Mouse (Mus musculus): Measurements from ENCODE around the gene Pi16.

GRCm38 (mm10) chr17:29301421-29301820 lies 16.1 kb upstream of the Pi16 start:
- TF ChIP-seq POLR2A (IDR thresholded peaks at IDR 0.05; ENCODE audit: insufficient read depth, low read depth, low read length) (no peak), CTCF (IDR thresholded peaks at IDR 0.05; ENCODE audit: insufficient read depth, low read depth, low read length) (no peak)
